ENCODE assay signal across 20 mouse cellular contexts in the genomic region with DNA sequence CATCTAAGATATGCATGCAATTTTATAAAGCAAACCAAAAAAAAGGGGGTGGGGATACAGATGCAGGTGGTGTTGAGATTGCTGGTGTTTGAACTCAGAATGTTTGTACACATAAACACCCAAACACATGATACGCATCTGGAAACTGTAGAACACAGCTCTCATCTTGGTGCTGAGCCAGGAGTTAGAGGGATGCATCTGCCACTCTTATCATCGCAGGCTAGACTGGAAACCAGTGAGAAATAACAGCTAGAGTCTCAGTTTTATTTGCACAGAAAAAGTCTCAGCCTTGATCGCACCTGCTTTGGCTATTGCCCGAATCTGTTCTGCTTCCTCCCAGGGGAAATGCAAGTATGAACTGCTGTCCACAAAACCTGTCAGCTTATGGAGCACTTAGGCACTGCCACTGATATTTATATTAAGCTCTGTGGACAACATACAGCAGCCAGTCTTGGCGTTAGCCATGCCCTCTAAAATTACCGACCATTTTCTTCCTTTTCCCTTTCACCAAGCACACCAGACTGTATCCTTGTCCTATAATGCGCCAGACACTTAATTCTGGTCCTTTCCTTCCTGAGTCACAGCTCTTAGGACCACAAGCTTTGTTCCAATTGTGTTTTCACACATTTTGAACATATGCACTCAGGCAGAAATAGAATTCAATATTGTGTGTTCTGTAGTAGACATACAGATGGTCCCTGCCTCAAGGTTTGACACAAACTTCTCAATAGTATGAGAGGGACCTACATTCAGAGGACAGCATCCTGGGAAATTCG.
A peak's percentile ranks its signal among the peaks of the same experiment; 100 is the strongest.
DNase-seq lines count a peak whose midpoint lies in the region; ATAC-seq and TF ChIP-seq lines count a peak whose summit lies in the region.
"Had no signal": no experiment of that assay in that cellular context is flagged by ENCODE, and none has a peak within 500 bp of the region (broad histone marks: within the 10 kb centered on the region; RNA-seq: fewer than 3 reads in every experiment).

No protein-coding gene starts in this region.

- H3K27me3 ChIP-seq in embryonic facial prominence, embryonic 14.5 days (replicated peaks; ENCODE audit: control insufficient read depth, insufficient read depth, low read length), result no peaks in the 10 kb centered on the region
- H3K27me3 ChIP-seq in embryonic facial prominence, embryonic 10.5 days (replicated peaks; ENCODE audit: low read depth, poor library complexity, severe bottlenecking), result no peaks in the 10 kb centered on the region
- H3K27me3 ChIP-seq: heart, embryonic 13.5 days; midbrain, embryonic 12.5 days had no signal

- H3K9ac ChIP-seq in embryonic facial prominence, embryonic 14.5 days (ENCODE audit: low read depth, low read length), result no peak overlapping the region
- H3K9ac ChIP-seq: heart, embryonic 13.5 days; midbrain, embryonic 12.5 days had no signal

- no peaks in the 10 kb centered on the region; the same call in 1 of the 2 replicates for H3K4me1 ChIP-seq in embryonic facial prominence, embryonic 14.5 days (ENCODE audit: control insufficient read depth, insufficient read depth, low read length)
- no peaks in the 10 kb centered on the region for H3K4me1 ChIP-seq in embryonic facial prominence, embryonic 10.5 days
- H3K4me1 ChIP-seq: midbrain, embryonic 12.5 days had no signal

- H3K27ac ChIP-seq in embryonic facial prominence, embryonic 14.5 days (replicated peaks; ENCODE audit: low read depth, low read length), result no peak overlapping the region
- H3K27ac ChIP-seq in embryonic facial prominence, embryonic 10.5 days (replicated peaks), result no peak overlapping the region
- no peak overlapping the region for H3K27ac ChIP-seq in layer of hippocampus, adult 2 months
- H3K27ac ChIP-seq: heart, embryonic 13.5 days; kidney, postnatal 0 days; macrophage; midbrain, embryonic 12.5 days had no signal

- WGBS in embryonic facial prominence, embryonic 14.5 days, result 78% methylated on average over 8 of the region's 8 CpGs
- WGBS in embryonic facial prominence, embryonic 10.5 days, result 92% methylated on average over 8 of the region's 8 CpGs

- H3K4me2 ChIP-seq in embryonic facial prominence, embryonic 14.5 days (ENCODE audit: low read depth, low read length), result no peak overlapping the region
- H3K4me2 ChIP-seq: heart, embryonic 13.5 days; liver, embryonic 11.5 days; midbrain, embryonic 12.5 days had no signal

- H3K4me3 ChIP-seq in embryonic facial prominence, embryonic 14.5 days (ENCODE audit: low read depth, low read length), result no peak overlapping the region
- no peak overlapping the region for H3K4me3 ChIP-seq in embryonic facial prominence, embryonic 10.5 days
- no peak overlapping the region for H3K4me3 ChIP-seq in layer of hippocampus, adult 2 months
- H3K4me3 ChIP-seq: heart, embryonic 13.5 days; midbrain, embryonic 12.5 days had no signal

- no peak for TF ChIP-seq CTCF in layer of hippocampus, adult 2 months (conservative IDR thresholded peaks at IDR 0.05)

- no peaks in the 10 kb centered on the region for H3K36me3 ChIP-seq in embryonic facial prominence, embryonic 14.5 days (ENCODE audit: control insufficient read depth, insufficient read depth, low read length)
- peaks cover 11% of the 10 kb centered on the region; the same call in 1 of the 2 replicates for H3K36me3 ChIP-seq in embryonic facial prominence, embryonic 10.5 days (replicated peaks)
- H3K36me3 ChIP-seq: midbrain, embryonic 12.5 days had no signal

- DNase-seq in embryonic facial prominence, embryonic 14.5 days (ENCODE audit: low spot score), result peak; percentile 44
- DNase-seq in embryonic facial prominence, embryonic 10.5 days (ENCODE audit: low spot score), result no peak
- DNase-seq in layer of hippocampus, adult 2 months (ENCODE audit: low spot score in 2 of 2), result peak; percentile 16 to 23
- DNase-seq in layer of hippocampus, adult 9-11 months, result no peak
- DNase-seq in MN1 (ENCODE audit: low spot score), result peak; percentile 34
- DNase-seq in right cerebral cortex, adult 18-20 months, result no peak
- DNase-seq: adrenal gland, adult 2 months; heart, postnatal 36 days; kidney, adult 11 months; layer of hippocampus, postnatal 36 days; lung, adult 18-20 months; right cerebral cortex, postnatal 14 days; spleen, adult 18-20 months; thymus, postnatal 25 days had no signal

- ATAC-seq in embryonic facial prominence, embryonic 14.5 days (ENCODE audit: low read depth), result no peak
- 0 out of 2 replicates have a peak, but pooled peaks have one; percentile 18 for ATAC-seq in common myeloid progenitor, adult 5-6 weeks (replicated peaks; ENCODE audit: low read depth, poor library complexity, severe bottlenecking)

- H3K9me3 ChIP-seq in embryonic facial prominence, embryonic 14.5 days (ENCODE audit: control insufficient read depth, low read length), result no peaks in the 10 kb centered on the region
- H3K9me3 ChIP-seq in embryonic facial prominence, embryonic 10.5 days, result no peaks in the 10 kb centered on the region
- H3K9me3 ChIP-seq: heart, embryonic 13.5 days; midbrain, embryonic 12.5 days had no signal

Comparison
In these comparisons a context has a peak if more than half of its experiments do, and no peak if none do; other contexts are left out.
1. DNase-seq: peak in embryonic facial prominence, embryonic 14.5 days (single experiment), layer of hippocampus, adult 2 months (2 of 2) and MN1 (single experiment); none in embryonic facial prominence, embryonic 10.5 days (single experiment), layer of hippocampus, adult 9-11 months (single experiment) and right cerebral cortex, adult 18-20 months (single experiment).